Mouse (Mus musculus) cerebellum, postnatal 4 days (tissue): Measurements from ENCODE around the gene Ctnnb1.
A peak's percentile ranks its signal among the peaks of the same experiment; 100 is the strongest.

Experiments
- DNase-seq, 2 experiments: peaks; one replicate each; pipeline ENCODE4 v3.0.0; 2022; ENCODE audit warnings: low spot score in 2 of 2, mixed read lengths in 1 of 2

Ctnnb1 gene

DNA sequence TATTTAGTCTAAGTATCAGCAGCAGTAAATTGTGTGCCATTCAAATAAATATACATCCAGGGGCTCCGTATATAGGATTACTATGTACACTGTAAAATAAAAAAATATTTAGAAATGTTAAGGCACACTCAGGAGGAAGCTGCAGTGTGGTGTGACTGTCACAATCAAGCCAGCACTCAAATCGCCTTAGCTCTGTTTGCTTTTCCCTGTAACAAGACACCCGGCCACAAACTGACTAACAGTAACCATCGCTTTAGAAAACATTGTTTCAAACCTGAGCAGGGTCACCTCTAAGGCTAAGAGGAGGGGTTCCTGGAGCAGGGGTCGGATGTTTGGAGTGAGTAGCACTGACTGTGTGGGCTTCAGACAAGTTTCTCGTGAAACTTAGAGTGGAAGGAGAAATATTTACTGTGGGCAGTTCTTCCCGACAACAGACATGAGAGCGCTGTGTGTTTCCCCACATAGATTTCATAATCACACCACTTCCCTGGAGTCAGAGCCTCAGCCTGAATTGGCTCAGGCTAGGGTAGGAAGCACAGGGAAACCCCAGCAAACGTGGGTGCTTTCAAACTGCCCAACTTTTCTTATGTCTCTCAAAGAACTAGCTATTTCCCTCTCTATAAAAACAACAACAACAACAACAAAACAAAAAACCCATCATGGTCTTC lies 1.9 kb upstream of the Ctnnb1 start:
- no peak for DNase-seq

DNA sequence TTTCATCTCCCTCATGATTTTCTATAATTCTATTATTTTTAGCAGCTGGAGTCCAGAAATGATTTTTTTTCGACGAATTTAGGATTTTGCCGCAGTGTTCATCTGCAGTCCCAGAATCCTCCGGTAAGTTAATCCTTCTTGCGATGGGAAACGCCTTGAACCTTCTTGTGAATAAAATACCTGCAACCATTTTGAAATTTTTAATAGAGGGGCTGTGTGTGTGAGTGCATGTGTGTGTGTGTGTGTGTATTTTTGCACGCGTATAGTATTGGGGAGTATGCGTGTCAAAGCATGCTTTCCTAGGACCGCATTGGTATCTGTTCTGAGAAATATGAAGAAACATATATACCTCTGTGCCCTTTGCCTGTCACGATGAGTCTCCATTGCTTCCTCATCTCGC lies 1.0 kb downstream of the Ctnnb1 start:
- DNase-seq, result no peak

DNA sequence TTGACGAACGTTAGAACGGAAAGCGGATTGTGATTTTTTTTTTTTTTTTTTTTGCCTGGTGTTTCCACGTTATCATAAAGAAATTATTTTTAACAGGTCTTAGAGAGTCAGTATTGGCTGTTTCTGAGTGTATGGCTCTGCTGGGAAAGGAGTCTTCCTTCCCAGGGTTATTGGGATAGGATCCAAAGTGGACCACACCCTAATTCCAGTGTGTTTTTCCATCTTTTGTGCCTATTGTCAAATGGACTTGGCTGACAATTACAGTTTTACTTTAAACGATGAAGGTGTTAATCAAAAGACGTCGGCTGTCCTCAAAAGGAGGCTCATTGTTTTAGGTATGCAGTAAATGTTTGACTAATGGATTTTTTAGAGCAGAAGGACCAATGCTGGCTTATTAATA lies 1.8 kb downstream of the Ctnnb1 start:
- DNase-seq, result no peak

DNA sequence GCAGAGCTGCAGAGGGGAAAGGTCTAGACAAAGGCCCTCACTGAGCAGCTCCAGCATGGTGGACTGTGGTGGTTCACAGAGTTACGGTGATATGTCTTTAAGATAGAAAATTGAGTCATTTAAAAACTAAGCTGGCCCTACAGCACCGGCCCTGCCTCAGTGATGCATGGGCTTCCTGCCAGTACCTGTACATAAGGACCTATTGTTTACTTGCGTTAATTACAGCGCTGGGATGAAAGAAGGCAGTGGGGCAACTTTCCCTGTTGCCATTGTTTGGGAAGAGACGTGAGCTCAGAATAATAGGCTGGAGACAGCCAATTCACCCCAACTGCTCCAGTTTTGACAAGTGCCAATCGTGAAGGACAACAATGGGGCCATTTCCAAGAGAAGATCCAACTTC lies 3.4 kb downstream of the Ctnnb1 start:
- no peak for DNase-seq

DNA sequence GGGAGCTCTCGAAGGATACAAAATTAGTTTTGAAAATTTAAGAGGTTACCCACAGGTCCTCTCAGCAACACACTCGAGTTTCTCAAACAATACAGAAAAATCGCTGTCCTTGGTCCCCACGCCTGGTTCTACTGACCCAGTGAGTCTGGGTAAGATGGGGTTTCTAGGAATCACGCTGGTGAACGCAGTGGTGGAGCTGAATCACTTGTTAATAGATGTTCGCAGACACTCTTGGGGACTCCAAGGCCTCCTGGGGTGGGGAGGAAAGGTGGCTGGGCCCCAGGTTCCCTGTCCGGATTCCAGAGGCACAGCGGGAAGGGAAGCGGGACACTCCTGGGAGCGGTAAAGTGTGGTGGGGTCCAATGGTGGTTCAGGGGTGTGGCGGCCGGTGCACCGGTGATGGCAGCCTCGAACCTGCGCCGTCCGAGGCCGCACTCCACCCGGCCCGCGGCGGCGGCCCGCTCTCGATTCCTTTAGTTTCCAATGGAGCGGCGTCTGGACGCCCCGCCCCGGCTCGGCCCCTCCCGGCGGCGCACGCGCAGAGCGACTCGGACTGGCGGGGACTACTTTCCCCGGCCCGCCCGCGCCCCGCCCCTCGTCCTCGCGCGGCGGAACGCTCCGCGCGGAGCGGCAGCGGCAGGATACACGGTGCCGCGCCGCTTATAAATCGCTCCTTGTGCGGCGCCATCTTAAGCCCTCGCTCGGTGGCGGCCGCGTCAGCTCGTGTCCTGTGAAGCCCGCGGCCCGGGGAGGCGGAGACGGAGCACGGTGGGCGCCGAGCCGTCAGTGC lies 4.0 kb downstream of the Ctnnb1 start:
- DNase-seq, result peak; percentile 95 to 99

DNA sequence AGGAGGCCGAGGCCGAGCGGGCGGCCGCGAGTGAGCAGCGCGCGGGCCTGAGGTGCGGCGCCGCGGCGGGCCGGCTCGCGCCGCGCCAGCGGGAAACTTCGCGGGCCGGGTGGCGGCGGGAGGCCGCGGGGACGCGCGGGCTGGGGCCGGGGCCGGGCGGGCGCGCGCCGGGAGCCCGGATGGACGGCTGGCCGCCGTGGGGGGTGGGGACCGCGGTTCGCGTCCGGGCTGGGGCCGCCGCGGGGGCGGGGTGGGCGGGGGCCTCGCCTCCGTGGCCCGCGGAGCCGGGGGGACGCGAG lies 4.5 kb downstream of the Ctnnb1 start:
- DNase-seq, result no peak

DNA sequence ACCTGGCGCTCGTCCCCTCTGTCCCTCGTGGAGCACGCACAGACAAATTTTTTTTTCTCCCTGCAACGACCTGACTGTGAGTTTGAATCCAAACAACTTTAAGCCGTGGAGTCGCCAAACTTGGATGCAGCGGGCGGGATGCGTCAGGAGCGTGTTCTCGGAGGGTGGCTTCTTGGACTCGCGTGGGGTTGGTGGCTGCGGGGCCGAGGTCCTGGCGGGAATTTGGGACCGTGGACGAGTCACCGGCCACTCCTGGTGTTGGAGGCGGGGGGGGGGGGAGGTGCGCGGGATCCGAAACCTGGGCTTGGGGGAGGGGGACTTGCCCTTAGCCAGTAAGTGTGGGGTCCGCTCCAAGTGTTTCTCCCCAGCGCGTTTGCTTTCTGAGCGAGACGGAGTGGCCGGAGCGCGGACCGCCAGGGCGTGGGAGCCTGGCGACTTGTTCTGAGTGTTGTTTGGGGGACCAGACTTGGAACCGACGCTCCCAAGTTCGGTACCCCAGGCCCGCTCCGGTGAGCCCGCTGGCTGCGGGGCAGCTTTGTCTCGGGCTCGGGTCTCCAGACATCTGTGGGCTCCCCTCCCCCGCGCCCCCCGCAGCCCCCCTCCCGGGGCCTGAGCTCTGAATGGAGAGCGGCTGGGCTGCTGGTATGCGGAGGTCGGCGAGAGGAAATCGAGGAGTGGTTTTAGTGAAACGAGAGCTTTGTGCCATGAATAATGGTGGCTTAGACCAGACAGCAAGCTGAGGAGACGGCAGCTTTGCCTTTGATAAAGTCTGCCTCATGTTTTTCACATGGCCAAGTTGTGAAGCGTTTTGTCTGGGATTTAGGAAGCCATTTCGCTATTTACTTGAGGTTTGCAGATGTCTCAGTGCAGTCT lies 5.1 kb downstream of the Ctnnb1 start:
- DNase-seq, result peak in 1 of 2 experiments; percentile 52

DNA sequence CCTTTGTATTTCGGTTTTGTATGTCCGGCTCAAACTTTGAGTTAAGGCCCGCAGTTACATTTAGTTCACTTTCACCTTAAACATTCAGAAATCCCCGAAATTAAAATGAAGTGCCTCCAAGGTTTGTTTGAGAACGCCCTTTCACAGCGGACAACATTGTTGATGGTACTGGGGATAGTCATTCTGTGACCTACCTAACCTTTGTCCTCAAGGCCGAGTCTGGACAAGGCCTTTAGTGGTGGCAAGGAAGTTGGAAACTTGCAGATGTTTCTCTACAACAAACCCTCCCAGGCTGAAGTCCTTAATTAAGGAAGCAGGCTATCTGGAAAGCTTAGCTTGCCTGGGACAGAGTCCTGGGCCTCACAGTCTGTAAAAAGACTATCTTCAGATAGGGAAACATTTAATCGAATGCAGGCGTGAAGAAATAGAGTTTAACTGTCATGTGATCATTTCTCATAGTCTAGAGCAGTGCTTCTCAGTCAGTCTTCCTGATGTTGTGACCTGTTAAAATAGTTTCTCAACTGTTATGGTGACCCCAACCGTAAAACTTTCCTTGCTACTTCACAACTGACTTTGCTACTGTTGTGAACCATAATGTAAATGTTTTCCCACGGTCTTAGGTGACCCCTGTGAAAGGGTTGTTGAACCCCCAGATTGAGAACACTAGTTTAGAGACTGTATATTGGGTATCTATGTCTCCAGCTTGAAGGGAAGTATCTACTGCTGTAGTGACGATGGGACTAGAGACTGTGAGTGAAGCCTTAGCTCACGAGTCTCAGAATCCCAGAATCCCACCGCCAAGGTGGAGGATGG lies 6.0 kb downstream of the Ctnnb1 start:
- DNase-seq, result no peak

DNA sequence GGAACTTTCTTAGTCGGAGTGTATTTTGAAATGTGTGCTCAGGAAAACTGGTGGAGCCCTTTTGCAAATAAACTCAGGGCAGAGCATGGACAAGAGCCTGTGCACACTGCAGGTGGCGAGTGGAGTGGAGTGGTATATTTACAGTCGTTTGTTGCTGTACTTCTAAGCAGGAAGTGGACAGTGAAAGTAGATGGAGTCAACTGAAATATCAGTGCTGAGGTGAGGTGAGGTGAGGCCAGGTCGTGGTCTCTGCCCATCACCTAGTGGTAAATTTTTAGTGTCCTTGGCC lies 6.6 kb downstream of the Ctnnb1 start:
- no peak for DNase-seq

DNA sequence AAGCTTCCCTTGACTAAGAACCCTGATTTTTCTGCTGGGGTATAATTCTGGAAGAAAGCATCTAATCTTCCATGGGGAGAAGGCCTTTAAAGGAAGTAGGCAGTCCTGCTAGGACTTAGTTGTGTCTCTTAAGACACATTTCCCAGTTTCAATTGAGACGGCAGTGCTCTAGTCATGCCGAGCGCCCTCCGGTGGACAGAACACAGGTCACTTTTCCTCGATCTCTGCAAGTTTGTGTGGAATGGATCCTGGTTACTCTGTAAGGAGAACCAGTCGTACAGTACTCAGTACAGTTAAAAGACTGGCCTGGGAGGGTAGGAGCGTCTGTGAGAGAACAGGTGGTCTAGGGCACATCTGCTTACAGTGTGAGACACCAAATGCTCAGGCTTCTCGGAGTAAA lies 7.3 kb downstream of the Ctnnb1 start:
- DNase-seq, result peak; percentile 60 to 72

DNA sequence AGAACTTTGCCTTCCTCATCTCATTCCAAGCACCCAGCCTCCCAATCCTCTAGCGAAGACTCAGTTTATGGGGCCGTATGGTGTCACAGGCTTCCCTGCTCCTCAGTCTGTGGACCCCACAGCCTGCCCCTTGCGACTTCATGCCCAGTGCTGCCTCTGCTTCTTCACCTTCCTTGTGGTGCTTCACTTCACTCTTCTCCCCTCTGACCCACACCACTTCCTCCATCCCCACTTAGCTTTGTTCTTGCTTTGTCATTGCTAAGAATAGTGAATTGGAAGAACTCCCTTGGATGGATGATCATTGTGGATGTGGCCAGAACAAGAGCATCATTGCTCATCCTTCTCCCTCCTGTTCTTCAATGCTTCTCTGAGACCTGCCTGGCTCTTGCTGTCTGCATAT lies 11.8 kb downstream of the Ctnnb1 start:
- no peak for DNase-seq

DNA sequence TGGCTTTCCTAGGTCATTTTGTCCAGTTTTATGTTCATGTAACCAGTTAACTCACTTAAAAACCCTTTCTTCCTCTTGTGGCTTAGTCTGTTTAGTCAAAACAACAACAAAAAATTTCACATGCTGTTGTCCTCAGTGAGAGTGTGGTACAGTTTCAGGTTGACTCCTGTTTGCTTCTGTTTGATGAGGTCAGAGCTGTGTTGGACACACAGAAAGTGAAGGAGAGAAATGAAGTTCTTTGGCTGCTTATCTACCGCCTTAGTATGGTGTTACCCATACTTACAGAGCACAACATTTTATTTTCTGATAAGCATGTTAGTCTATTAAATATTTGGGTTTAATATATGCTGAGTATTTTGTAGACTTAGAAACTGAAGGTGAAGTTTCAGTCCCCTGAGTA lies 14.7 kb downstream of the Ctnnb1 start:
- DNase-seq, result no peak

DNA sequence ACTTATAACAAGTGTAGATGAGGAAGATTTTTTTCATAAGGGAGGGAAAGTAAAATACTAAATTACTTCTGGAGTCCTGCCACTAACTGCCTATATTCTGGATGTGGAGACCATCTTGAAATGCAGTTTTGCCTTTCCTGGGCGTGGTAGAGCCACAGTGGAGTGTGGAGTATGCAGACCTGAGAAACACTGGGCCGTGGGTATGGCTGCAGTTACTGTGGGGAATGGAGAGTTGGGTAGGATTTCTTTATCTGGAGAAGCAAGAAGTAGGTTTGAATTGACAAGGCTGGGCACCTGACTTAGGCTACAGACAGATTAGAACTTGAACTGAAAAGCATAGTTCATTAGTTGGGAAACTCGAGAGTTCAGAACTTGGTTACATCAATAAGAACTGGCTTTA lies 15.2 kb downstream of the Ctnnb1 start:
- DNase-seq, result no peak

DNA sequence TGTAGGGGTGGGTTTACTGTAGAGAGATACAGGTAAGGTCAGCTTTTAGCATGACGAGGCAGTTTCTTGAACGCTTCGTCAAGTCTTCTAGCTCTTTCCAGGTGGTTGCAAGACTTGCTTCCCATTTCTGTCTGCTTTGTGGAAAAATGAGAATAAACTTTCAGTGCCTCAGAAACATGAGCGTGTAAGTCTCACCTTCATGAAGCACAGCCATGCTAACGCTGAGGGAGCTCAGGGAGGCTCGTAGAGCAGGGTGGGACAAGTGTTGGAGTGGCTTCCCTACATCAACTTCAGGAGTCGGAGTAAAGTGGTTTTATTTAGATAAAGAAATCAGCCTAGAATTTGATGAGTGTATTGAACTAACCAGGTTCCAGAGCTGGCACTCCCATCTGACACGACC lies 17.1 kb downstream of the Ctnnb1 start:
- DNase-seq, result no peak

DNA sequence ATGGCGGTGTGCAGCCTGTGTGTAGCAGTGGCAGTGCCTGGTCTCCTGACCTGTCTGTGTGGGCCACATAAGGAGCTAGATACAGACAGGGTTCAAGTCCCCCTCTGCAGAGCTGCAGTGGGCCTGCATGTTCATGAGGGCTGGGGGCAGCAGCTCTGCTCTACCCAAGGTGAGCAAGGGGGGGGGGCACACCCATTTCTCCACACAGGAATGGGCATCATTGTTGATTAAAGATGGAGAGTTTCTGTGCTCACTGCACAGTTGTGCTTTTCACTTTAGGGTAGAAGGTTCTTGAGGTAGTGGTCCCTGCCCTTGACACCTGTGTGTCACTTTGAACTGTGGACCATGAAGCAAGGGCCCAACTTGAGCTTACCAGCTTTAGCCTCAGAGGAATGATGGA lies 19.8 kb downstream of the Ctnnb1 start:
- DNase-seq, result no peak

DNA sequence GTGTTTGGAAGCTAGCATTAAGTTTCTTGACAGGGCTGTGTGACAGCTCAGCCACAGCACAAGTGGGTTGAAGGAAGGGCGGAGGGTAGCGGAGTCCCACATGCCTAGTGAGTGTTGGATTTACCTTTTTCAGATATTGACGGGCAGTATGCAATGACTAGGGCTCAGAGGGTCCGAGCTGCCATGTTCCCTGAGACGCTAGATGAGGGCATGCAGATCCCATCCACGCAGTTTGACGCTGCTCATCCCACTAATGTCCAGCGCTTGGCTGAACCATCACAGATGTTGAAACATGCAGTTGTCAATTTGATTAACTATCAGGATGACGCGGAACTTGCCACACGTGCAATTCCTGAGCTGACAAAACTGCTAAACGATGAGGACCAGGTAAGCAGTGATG lies 21.7 kb downstream of the Ctnnb1 start:
- DNase-seq, result no peak

DNA sequence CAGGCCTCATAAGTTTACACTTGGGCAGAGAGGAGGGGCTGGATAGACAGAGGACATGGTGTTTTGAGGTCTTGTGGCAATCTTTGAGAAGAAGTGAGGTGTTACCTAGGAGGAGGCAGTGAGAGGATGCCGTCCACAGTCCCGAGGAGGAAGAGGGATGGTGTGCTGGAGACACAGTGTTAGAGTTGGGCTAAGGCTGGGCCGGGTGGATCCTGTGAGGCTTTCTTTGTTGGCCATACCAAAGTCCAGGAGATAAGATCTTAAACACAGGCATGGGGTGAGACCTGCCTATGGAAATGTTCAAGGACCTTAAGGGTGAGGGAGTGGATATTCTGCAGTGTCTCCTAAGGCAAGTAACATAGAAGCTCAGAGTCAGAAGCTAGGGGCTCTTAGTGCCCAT lies 22.9 kb downstream of the Ctnnb1 start:
- DNase-seq, result no peak

DNA sequence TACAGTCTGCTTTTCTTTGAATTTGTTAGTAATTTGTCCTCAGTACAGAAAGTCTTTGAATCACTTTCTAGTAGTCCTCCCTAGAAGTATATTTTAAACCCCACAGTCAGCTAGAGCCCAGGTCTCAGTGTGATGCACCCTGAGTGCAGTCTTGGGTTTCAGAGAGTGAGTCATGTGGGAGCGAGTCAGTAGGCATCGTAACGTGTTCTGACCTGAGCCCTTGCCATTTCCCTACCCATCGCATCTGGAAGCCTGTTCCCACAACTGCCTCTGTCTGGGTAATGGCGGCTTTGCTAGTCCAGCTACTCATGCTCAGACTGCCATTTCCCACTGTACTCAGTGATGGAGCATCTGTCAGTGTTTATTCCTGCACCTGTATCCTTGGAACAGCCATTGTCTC lies 29.0 kb downstream of the Ctnnb1 start:
- no peak for DNase-seq

DNA sequence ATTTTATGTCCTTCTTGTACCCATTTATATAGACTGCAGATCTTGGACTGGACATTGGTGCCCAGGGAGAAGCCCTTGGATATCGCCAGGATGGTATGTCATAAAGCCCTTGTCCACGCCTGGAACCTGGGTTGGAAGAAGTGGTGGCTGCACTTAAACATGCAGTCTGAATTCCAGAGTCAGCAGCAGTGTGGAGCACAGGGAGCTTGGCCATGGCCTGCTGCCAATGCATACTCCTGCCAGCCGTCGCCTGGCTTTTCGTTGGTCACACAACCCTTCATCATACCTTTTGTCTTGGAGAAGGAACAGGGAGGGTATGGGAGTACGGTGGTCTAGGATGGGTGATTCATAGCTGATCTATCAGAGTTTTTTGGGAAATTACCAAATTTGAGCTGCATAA lies 29.5 kb downstream of the Ctnnb1 start:
- no peak for DNase-seq

DNA sequence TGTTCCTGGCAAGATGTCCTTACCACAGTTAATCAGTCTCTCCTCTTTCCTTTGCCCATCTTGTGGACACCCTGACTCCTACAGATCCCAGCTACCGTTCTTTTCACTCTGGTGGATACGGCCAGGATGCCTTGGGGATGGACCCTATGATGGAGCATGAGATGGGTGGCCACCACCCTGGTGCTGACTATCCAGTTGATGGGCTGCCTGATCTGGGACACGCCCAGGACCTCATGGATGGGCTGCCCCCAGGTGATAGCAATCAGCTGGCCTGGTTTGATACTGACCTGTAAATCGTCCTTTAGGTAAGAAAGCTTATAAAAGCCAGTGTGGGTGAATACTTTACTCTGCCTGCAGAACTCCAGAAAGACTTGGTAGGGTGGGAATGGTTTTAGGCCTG lies 30.2 kb downstream of the Ctnnb1 start:
- no peak for DNase-seq

DNA sequence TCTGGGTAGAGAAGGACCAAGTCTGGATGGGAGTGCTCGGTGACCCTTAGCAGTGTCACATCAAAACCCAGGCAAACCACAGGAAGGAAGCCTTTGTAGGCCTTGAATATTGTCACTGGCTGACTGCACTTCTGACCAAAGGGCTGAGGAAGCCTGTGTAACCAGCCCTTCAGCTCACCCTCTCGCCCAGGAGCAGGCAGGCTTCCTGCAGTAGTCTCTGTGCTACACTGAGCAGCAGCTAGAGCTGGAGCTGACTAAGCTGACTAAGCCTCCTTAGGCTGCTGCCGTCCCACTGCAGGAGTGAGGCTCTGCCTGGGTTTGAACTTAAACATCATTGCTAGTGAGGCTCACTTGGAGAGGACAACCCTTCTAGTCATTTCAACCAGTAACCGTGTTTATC lies 31.6 kb downstream of the Ctnnb1 start:
- no peak for DNase-seq

DNA sequence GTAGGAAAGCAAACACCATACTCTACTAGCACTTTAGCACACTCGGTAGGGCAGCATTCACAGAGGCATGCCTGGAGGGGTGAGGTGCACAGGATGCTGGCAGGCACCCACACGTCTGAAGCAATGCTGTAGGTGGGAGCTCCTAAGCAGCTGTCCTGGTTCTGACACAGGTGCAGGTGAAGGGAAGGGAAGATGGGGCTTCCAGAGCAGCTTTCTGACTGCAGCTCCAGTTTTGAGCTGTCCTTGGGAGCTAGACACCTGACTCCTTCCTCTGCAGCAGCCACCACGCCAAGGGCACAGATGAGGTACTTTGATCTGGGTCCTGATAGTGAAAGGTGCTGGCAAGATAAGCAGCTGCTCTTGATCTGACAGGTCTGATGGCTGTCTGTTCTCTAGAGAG lies 32.5 kb downstream of the Ctnnb1 start:
- DNase-seq, result no peak
